Mouse (Mus musculus) left cerebral cortex, adult 11 months (tissue): ENCODE data around the gene Slc6a13.
"Not testable (repeated sequence)": the region's sequence is repeated elsewhere in the genome, so short reads cannot be mapped to it uniquely, and the experiment has no call there.

ENCODE experiments used
- DNase-seq: peaks from one replicate; pipeline ENCODE4 v3.0.0; 2022; ENCODE audit warnings: low spot score

The Slc6a13 gene

GRCm38 (mm10) chr6:121328417-121328884, 28.4 kb downstream of the Slc6a13 start:
- DNase-seq, result no peak

- DNase-seq, result no peak
Measured at GRCm38 (mm10) chr6:121329848-121330508, 30.0 kb downstream of the Slc6a13 start.

GRCm38 (mm10) chr6:121335841-121336240, 35.8 kb downstream of the Slc6a13 start:
- DNase-seq, result no peak

- DNase-seq, result no peak
Measured at GRCm38 (mm10) chr6:121336558-121336957, 36.5 kb downstream of the Slc6a13 start.

GRCm38 (mm10) chr6:121337229-121337628, 37.2 kb downstream of the Slc6a13 start:
- no peak for DNase-seq

- DNase-seq, result peak; percentile 62
Measured at GRCm38 (mm10) chr6:121337770-121338518, 37.9 kb downstream of the Slc6a13 start.

GRCm38 (mm10) chr6:121338519-121338896, 38.5 kb downstream of the Slc6a13 start:
- DNase-seq, result no peak

- no peak for DNase-seq
Measured at GRCm38 (mm10) chr6:121341650-121342049, 41.6 kb downstream of the Slc6a13 start.

- DNase-seq, result no peak
Measured at GRCm38 (mm10) chr6:121343026-121343770, 43.2 kb downstream of the Slc6a13 start, which contains the start of gene Slc6a12. Gene Slc6a12 (plus strand): TSS chr6:121343076.

- DNase-seq, result no peak
Measured at GRCm38 (mm10) chr6:121343771-121344123, 43.7 kb downstream of the Slc6a13 start.

GRCm38 (mm10) chr6:121344329-121344728, 44.3 kb downstream of the Slc6a13 start:
- DNase-seq, result no peak

- no peak for DNase-seq
Measured at GRCm38 (mm10) chr6:121346428-121346827, 46.4 kb downstream of the Slc6a13 start.

GRCm38 (mm10) chr6:121352276-121352675, 52.2 kb downstream of the Slc6a13 start:
- no peak for DNase-seq

- no peak for DNase-seq
Measured at GRCm38 (mm10) chr6:121356041-121356440, 56.0 kb downstream of the Slc6a13 start.

GRCm38 (mm10) chr6:121357232-121357631, 57.2 kb downstream of the Slc6a13 start:
- no peak for DNase-seq

- no peak for DNase-seq
Measured at GRCm38 (mm10) chr6:121363061-121363460, 63.0 kb downstream of the Slc6a13 start.

GRCm38 (mm10) chr6:121363956-121364355, 63.9 kb downstream of the Slc6a13 start:
- no peak for DNase-seq

GRCm38 (mm10) chr6:121366537-121366936, 66.5 kb downstream of the Slc6a13 start:
- not testable (repeated sequence) for DNase-seq

- no peak for DNase-seq
Measured at GRCm38 (mm10) chr6:121367099-121367498, 67.1 kb downstream of the Slc6a13 start.

- no peak for DNase-seq
Measured at GRCm38 (mm10) chr6:121371197-121371980, 71.4 kb downstream of the Slc6a13 start.

GRCm38 (mm10) chr6:121376159-121376558, 76.1 kb downstream of the Slc6a13 start:
- DNase-seq, result no peak

GRCm38 (mm10) chr6:121378256-121378655, 78.2 kb downstream of the Slc6a13 start:
- DNase-seq, result no peak
